Mouse (Mus musculus): ENCODE data around the gene Tmtc2.

GRCm38 (mm10) chr10:105567825-105568531 is 6.3 kb downstream of the Tmtc2 start:
- no peak for TF ChIP-seq CTCF (IDR thresholded peaks at IDR 0.05; ENCODE audit: extremely low read depth, insufficient read length, insufficient replicate concordance, low read depth, low read length)
- no peak for TF ChIP-seq POLR2A (IDR thresholded peaks at IDR 0.05; ENCODE audit: low read depth, low read length)

Data from small intestine, adult 2 months (tissue).